Mouse (Mus musculus) adrenal gland, postnatal 25 days (tissue): ENCODE data around the gene Gm10490. TPM values are rescaled to one million over a fixed set of nuclear protein-coding genes. Genes with fewer than 3 reads are reported as not detected.
"Not testable (repeated sequence)": the region's sequence is repeated elsewhere in the genome, so short reads cannot be mapped to it uniquely, and the experiment has no call there.

ENCODE experiments used
- DNase-seq: peaks from one replicate; pipeline ENCODE4 v3.0.0; 2021; ENCODE audit warnings: mixed read lengths
- long read RNA-seq: library from polyadenylated mRNA; stranded (forward); transcript quantifications from one replicate; pipeline ENCODE4 v2.0.0, GENCODE M21; 2021
- total RNA-seq: library from RNA; stranded (reverse); gene quantifications from 2 replicates; pipeline ENCODE4 v1.2.3, GENCODE M21; 2021

Gm10490 gene
- 1.9 TPM in 1 of 2 replicates, not detected in the other for total RNA-seq
- long read RNA-seq: 0 reads

GRCm38 (mm10) chrX:7909242-7909641, at the start of gene Gm10490:
Gene Gm10490 (plus strand): TSS chrX:7909542.
- DNase-seq: not testable (repeated sequence)

GRCm38 (mm10) chrX:7863181-7863580, 46.2 kb upstream of the Gm10490 start:
- DNase-seq: no peak

DNA sequence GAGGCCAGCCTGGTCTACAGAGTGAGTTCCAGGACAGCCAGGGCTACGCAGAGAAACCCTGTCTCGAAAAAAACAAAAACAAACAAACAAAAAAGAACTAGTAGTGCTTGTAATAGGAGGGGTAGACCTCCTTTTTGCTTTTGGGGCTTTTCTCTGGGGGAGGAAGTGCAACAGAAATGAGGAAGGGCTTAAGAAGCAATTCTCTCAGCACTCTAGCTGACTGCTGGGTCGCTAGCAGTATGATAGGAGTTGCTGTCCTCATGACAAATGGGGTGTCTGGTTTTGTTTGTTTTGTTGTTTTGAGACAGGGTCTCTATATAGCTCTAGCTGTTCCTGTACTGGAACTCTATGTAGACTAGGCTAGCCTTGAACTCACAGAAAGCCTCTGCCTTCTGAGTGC, 44.8 kb upstream of the Gm10490 start:
- no peak for DNase-seq

DNA sequence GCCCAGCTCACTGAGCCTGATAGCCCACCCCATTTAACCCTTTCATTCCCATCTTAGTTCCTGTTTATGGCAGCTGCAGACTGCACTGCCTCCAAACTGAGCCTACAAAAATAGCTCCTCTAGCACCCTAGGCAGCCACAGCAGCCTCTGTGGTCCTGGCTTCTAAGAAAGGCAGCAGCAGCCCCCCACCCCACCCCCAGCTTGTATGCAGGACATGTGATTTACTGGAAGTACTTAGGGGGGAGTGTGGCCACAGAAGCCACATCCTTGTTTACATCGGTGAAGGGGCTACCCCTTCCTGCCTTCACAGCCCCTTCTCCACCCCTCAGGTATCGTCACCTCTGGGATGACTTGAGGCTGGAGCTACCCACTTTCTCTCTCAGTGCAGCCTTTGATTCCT, 44.0 kb upstream of the Gm10490 start:
- no peak for DNase-seq

GRCm38 (mm10) chrX:7865786-7866185, 43.6 kb upstream of the Gm10490 start:
- DNase-seq: no peak

GRCm38 (mm10) chrX:7867141-7867540, 42.2 kb upstream of the Gm10490 start:
- DNase-seq: no peak

- DNase-seq: no peak
Measured at GRCm38 (mm10) chrX:7868506-7868905, 40.8 kb upstream of the Gm10490 start.

DNA sequence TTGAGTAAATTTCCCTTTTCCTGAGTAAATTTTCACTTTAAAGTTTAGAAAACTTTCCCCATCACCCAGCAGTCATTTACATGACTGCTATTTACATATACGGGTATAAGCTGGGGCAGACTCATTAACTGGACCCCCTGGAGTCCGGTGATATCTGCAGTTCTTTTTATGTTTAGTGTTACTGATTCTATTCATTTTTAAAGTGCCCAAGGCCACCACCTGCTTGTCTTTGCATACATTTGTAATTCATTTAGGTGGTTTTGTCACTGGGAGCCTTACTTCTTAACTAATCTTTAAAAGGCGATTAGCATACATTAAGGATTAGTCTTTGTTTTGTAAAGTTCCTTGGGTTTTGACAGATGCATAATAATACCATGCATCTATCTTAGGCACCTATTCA, 39.5 kb upstream of the Gm10490 start:
- DNase-seq: no peak

- peak; percentile 81 for DNase-seq
Measured at GRCm38 (mm10) chrX:7878007-7878419, 31.3 kb upstream of the Gm10490 start, which contains the start of gene Pim2. Gene Pim2 (plus strand): TSS chrX:7878262.

DNA sequence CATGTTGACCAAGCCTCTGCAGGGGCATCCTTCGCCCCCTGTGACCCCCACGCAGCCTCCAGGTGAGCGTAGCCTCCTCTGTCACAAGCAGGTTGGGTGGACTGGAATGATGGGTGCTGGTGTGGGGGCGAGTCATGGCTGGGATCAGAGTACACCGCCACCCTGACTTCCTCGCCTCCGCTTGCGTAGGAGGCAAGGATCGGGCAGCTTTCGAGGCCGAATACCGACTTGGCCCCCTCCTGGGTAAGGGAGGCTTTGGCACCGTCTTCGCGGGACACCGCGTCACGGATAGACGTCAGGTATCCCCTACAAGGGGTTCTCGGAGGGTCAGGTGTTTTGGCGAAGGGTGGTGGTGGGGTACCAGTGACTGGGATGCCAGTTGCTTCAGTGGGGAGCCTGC, 30.8 kb upstream of the Gm10490 start:
- DNase-seq: peak; percentile 16

DNA sequence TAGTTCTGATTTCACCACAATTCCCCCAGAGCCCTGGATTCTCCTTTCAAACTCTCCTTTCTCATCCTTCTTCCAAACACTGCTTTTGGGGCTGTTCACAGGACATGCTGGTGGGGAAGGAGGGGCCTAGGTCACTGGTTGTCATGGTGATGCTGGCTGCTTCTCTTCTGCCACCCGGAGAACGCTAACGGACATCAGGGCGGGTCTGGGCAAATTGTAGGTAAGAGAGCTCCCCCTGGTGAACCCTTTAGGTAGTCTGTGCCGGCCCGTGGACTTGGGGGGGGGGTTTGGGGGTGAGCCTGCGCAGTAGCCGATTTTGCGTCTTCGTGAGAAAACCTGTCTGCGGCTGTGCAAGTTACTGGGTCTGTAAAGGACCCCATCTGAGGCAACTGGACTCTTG, 29.5 kb upstream of the Gm10490 start:
- DNase-seq: peak; percentile 41

DNA sequence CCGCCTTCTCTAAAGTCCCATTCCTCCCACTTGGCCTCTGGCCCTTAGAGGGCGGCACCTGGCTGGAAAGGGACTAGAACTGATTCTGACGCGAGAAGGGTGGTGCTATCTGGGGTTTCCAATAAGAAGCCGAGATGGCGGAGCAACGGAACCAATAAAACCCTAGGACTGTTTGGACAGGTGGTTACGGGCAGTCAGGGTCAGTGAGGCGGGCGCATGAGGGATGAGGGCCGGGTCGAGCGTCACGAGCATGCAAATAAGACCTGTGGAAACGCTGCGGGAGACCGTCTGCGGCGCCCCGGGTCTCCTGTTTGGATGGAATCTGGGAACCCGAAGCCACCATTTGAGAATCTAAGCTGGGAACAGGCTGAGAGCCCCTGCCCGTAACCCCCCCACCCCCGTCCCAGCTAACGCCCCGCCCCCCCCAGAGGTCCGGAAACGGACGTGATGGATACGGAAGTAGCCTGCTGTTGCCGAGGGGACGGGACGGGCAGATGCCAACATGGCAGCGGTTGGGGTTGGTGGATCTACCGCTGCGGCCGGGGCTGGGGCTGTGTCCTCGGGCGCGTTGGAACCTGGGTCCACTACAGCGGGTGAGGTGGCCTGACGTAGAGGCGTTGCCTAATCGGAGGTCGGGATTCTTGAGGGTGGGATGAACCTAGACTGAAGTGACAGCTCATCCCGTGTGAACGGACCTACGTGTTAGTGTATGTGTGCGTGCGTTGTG, 25.3 kb upstream of the Gm10490 start, which contains the start of gene Slc35a2:
Gene Slc35a2 (plus strand): TSS at position 188 of the 727 bp plus-strand sequence.
- DNase-seq: peak; percentile 75

DNA sequence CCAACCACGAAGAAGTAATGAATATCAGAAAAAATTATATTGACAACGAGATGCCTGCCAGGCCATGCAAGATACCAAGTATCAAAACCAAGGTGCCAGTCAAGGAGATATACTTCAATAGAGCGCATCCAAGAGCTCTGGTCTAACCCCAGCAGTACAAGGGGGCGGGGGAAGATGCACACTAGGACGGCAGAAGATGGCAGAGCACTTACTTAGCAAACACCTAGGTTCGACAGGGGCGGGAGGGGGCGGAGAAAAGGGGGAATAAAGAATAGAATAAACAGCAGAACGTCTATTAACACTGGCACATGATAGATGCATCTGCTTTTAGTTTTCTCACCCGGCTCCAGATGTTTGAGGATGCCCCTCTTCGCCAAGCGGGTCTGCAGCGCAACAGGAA, 11.1 kb upstream of the Gm10490 start:
- DNase-seq: no peak

DNA sequence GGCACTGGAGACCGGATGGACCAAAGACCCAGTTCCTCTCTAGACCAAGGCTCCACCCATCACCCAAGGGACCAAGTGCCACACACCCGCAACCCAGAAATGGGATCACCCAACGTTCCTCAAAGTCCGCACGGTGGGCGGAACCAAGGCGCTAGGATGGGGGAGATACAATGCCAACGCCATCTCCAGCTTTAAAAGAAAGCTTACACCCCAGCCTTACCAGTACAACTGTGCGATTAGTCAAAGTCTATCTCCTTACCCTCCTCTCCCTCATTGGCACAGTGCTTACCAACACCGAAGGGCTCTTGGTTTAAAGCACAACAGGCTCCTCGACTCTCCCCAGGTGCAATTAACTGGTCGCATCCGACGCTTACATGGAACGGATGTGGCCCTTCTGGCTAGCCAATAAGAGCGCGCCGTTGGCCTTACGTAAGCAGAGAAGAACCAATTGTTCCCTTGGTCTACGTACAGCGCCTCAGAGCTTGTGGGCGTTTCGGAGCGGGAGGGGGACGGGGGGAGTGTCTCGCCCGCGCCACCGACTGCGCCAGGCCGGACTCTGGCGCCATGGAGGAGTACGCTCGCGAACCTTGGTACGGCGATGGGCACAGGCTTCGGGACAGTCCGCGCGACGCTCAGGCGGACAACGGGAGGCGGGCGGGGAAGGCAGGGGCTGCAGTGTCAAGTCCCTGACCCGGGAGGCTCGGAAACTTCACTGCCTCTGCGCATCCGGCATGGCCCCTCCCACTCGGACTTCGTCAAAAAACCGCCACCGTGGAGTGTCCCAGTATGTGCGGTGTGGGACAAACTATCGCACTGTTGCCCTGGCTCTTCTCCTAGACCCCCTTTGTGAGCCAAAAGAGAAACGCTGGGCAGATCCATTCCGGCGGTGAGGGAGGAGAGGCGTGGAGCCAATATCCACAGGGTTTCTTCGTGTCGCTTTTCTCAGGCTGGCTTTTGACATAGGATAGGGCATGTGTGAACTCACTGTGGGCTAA, 10.2 kb upstream of the Gm10490 start, which contains the start of the genes Pqbp1 and Timm17b:
Gene Pqbp1 (minus strand): TSS at position 390 of the 995 bp plus-strand sequence.
Gene Timm17b (plus strand): TSS at position 478 of the 995 bp plus-strand sequence.
- DNase-seq: peak; percentile 83

- DNase-seq: no peak
Measured at GRCm38 (mm10) chrX:7904441-7904840, 4.9 kb upstream of the Gm10490 start.

DNA sequence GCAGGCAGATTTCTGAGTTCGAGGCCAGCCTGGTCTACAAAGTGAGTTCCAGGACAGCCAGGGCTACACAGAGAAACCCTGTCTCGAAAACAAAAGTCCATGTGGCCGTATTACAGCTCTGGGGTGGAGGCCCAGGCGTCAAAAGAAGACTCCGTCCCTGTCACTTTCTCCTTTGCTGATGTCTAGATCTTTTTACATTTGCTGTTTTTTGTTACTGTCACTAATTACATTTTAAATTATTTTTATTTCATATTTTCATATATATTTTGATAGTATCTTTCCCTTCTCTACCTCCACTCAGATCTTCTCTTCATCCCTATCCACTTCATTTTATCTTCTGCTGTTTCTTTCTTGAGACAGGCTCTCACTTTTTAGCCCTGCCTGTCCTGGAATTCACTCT, 1.6 kb upstream of the Gm10490 start, which contains the start of gene Gm10491:
Gene Gm10491 (minus strand): TSS at position 101 of the 400 bp plus-strand sequence.
- no peak for DNase-seq

DNA sequence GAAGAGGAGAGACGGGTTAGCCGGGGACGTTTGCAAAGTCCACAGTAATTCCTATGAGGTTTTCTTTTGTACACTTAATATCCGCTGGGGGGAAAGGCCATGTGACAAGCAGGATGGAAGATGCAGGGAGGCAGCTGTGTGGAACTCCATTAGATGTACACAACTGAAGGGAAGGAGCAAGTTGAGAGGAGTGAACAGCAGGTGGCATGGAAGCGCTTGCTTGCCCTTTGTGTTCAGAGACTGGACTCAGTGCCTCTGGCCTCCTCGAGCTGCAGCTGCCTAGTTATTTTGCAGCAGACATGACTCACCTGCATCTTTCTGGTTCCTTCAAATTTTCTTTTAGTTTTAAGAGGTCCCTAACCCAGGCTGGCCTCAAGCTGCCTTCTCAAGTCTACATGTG, 1.1 kb downstream of the Gm10490 start:
- DNase-seq: no peak

- not testable (repeated sequence) for DNase-seq
Measured at GRCm38 (mm10) chrX:7915669-7916068, 6.3 kb downstream of the Gm10490 start.

DNA sequence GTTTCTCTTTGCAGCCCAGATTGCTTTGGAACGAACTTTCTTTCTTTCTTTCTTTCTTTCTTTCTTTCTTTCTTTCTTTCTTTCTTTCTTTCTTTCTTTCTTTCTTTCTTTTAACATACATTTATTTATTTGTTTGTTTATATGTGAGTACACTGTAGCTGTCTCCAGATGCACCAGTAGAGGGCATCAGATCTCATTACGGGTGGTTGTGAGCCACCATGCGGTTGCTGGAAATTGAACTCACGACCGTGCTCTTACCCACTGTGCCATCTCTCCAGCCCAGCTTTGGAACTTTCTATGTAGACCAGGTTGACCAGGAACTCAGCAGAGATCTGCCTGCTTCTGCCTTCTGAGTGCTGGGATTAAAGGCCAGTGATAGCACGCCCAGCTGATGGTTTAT, 8.6 kb downstream of the Gm10490 start:
- DNase-seq: not testable (repeated sequence)

- no peak for DNase-seq
Measured at GRCm38 (mm10) chrX:7919601-7920383, 10.4 kb downstream of the Gm10490 start, which contains the start of gene Pcsk1n. Gene Pcsk1n (plus strand): TSS chrX:7919822.

DNA sequence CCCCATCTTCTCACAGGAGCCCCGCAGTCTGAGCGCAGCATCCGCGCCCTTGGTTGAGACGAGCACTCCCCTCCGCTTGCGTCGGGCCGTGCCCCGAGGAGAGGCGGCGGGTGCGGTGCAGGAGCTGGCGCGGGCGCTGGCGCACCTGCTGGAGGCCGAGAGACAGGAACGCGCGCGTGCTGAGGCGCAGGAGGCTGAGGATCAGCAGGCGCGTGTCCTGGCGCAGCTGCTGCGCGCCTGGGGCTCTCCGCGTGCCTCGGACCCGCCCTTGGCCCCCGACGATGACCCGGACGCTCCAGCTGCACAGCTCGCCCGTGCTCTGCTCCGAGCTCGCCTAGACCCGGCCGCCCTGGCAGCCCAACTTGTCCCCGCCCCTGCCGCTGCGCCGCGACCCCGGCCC, 12.7 kb downstream of the Gm10490 start:
- no peak for DNase-seq

- DNase-seq: no peak
Measured at GRCm38 (mm10) chrX:7926266-7926665, 16.9 kb downstream of the Gm10490 start.
